Mouse (Mus musculus) neural tube, embryonic 15.5 days (tissue): Measurements from ENCODE around the gene Qrich2. TPM values are rescaled to one million over a fixed set of nuclear protein-coding genes. Genes with fewer than 3 reads are reported as not detected.

Source experiments
- ATAC-seq: fragments of 200-750 bp; cut with Nextera tagmentation; 2 replicates; pipeline ENCODE4 v1.8.0; 2017; ENCODE audit warnings: mild to moderate bottlenecking, moderate TSS enrichment, moderate library complexity; ENCODE audit not compliant: low FRiP score
- H3K27ac ChIP-seq: fragments of 300-500 bp; sonication (generic); replicated peaks from 2 replicates; pipeline ENCODE4 v1.5.1; 2015; ENCODE audit warnings: mild to moderate bottlenecking, inconsistent platforms
- H3K27me3 ChIP-seq: fragments of 300-500 bp; sonication (generic); replicated peaks from 2 replicates; pipeline ENCODE4 v1.6.1; 2015; ENCODE audit warnings: inconsistent platforms
- H3K36me3 ChIP-seq: fragments of 300-500 bp; sonication (generic); 2 replicates; pipeline ENCODE4 v1.6.1; 2015; ENCODE audit warnings: inconsistent platforms
- H3K4me1 ChIP-seq: fragments of 300-500 bp; sonication (generic); 2 replicates; pipeline ENCODE4 v1.6.1; 2015; ENCODE audit warnings: inconsistent platforms
- H3K4me2 ChIP-seq: fragments of 300-500 bp; sonication (generic); 2 replicates; pipeline ENCODE4 v1.6.1; 2015; ENCODE audit warnings: inconsistent platforms, mild to moderate bottlenecking, moderate library complexity
- H3K4me3 ChIP-seq: fragments of 300-500 bp; sonication (generic); replicated peaks from 2 replicates; pipeline ENCODE4 v1.5.1; 2015; ENCODE audit warnings: mild to moderate bottlenecking, inconsistent platforms
- H3K9ac ChIP-seq: fragments of 300-500 bp; sonication (generic); replicated peaks from 2 replicates; pipeline ENCODE4 v1.6.1; 2015; ENCODE audit warnings: mild to moderate bottlenecking, inconsistent platforms
- H3K9me3 ChIP-seq: fragments of 300-500 bp; sonication (generic); replicated peaks from 2 replicates; pipeline ENCODE4 v1.6.1; 2016; ENCODE audit warnings: inconsistent platforms
- WGBS: fragments of 180-500 bp; shearing (Covaris S2); methylation state at CpG from one replicate; pipeline ENCODE4 v1.1.7; 2015; ENCODE audit warnings: mixed read lengths; 5-methylcytosine and 5-hydroxymethylcytosine counted together
- polyA plus RNA-seq: library from polyadenylated mRNA; unstranded; fragments of >200 nt; fragmentation: Nextera tagmentation; extraction: Ambion mirVana; gene quantifications from 2 replicates; pipeline ENCODE4 v1.2.1, GENCODE M21; 2015

Gene Qrich2
- polyA plus RNA-seq, 1 experiment from 2014 or later = not detected

DNA sequence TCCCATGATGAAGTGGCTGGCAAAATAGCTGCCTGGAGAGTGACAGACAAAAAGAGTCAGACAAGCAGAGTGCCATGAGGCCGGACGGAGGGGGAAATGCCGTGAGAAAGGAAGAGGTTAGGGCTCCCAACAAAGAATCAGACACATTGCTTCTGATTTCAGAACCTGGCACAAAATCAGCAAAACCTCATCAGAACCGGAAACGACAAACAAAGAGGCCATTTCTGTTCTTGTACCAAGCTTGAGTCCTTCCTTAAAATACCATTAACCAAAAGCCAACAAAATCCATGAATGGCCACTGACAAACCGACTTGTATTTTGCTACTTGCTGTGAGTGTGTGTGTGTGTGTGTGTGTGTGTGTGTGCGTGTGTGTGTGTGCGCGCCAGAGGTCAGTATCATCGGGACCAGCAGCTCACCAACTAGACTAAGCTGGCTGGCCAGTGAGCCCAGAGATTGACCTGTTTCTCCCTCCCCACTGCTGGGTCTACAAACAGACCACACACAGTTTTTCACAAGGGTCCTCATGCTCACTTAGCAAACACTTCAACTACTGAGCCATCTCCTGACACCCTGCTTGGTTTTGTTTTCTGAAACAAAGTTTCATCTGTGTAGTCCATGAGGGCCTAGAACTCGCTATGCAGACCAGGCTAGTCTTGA is 69.6 kb downstream of the Qrich2 start:
- Histone ChIP-seq H3K9me3 (no peaks in the 10 kb centered on the region), H3K9ac (no peak overlapping the region), H3K4me2 (no peak overlapping the region), H3K4me3 (no peak overlapping the region), H3K4me1 (peaks cover 10% of the 10 kb centered on the region; the same call in 1 of the 2 replicates), H3K27me3 (no peaks in the 10 kb centered on the region), H3K36me3 (peaks cover 13% of the 10 kb centered on the region), H3K27ac (no peak overlapping the region)
- ATAC-seq = no peak
- 90% methylated on average over 11 of the region's 11 CpGs for WGBS

DNA sequence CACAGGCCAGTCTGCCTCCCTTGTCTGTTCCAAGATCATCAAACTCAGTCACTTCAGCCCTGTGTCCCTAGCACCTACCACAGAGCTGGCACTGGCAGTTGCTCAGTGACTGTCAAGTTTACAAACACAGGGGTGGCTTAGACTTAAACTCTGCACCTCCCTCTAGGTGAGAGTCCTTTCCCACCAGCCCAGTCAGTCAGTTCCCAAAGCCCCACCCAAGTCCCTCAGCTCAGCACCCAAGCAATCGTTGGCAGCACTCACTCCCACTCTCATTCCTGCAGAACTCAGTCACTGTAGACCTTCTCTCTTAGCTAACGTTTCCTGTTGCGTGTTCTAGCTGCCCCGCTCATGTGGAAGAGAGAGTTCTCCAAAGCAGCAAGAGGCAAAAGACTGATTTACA is 71.3 kb downstream of the Qrich2 start:
- 92% methylated on average over 4 of the region's 4 CpGs for WGBS
- no peak for ATAC-seq
- H3K36me3 ChIP-seq = peaks cover 13% of the 10 kb centered on the region
- no peaks in the 10 kb centered on the region for H3K9me3 ChIP-seq
- H3K4me1 ChIP-seq = peaks cover 4% of the 10 kb centered on the region; the same call in 1 of the 2 replicates
- no peaks in the 10 kb centered on the region for H3K27me3 ChIP-seq
- H3K4me2 ChIP-seq = no peak overlapping the region
- no peak overlapping the region for H3K9ac ChIP-seq
- no peak overlapping the region for H3K4me3 ChIP-seq
- no peak overlapping the region for H3K27ac ChIP-seq

Other genes with a start within 250 kb of the Qrich2 start
- gene Evpl, start 228.2 kb downstream of the Qrich2 start, polyA plus RNA-seq = 1.00 and 1.9 TPM in 2 replicates
- gene Srp68, start 192.0 kb downstream of the Qrich2 start, polyA plus RNA-seq = 64.2 and 77.9 TPM in 2 replicates
- gene Galr2, start 185.3 kb downstream of the Qrich2 start, polyA plus RNA-seq = 0.47 and 0.52 TPM in 2 replicates
- 113 and 114 TPM in 2 replicates for gene Exoc7, start 159.0 kb downstream of the Qrich2 start, polyA plus RNA-seq
- gene Foxj1, start 130.8 kb downstream of the Qrich2 start, polyA plus RNA-seq = 11.3 and 12.1 TPM in 2 replicates
- gene Rnf157, start 53.2 kb downstream of the Qrich2 start, polyA plus RNA-seq = 69.9 and 85.4 TPM in 2 replicates
- 33.9 and 39.2 TPM in 2 replicates for gene Ubald2, start 32.1 kb downstream of the Qrich2 start, polyA plus RNA-seq
- gene Prpsap1, start 28.0 kb upstream of the Qrich2 start, polyA plus RNA-seq = 173 and 184 TPM in 2 replicates
- gene Sphk1, start 64.7 kb upstream of the Qrich2 start, polyA plus RNA-seq = 2.8 and 4.5 TPM in 2 replicates
- 19.2 and 32.4 TPM in 2 replicates for gene Ube2o, start 115.2 kb upstream of the Qrich2 start, polyA plus RNA-seq
- 0.34 and 0.49 TPM in 2 replicates for gene Aanat, start 120.2 kb upstream of the Qrich2 start, polyA plus RNA-seq
- gene Rhbdf2, start 160.8 kb upstream of the Qrich2 start, polyA plus RNA-seq = 1.4 and 4.0 TPM in 2 replicates
- gene Prcd, start 187.3 kb upstream of the Qrich2 start, polyA plus RNA-seq = 3.1 and 3.4 TPM in 2 replicates
- 28.7 and 31.1 TPM in 2 replicates for gene Cygb, start 188.1 kb upstream of the Qrich2 start, polyA plus RNA-seq